Mouse (Mus musculus): ENCODE data around the gene Gm8220.
"Not testable (repeated sequence)": the region's sequence is repeated elsewhere in the genome, so short reads cannot be mapped to it uniquely, and the experiment has no call there.

Gene Gm8220

GRCm38 (mm10) chr14:44285280-44285679 is at the start of gene Gm8220:
TSS of gene Gm8220 (plus strand) at chr14:44285580.
- DNase-seq (ENCODE audit: low read depth, low spot score), result not testable (repeated sequence)

DNA sequence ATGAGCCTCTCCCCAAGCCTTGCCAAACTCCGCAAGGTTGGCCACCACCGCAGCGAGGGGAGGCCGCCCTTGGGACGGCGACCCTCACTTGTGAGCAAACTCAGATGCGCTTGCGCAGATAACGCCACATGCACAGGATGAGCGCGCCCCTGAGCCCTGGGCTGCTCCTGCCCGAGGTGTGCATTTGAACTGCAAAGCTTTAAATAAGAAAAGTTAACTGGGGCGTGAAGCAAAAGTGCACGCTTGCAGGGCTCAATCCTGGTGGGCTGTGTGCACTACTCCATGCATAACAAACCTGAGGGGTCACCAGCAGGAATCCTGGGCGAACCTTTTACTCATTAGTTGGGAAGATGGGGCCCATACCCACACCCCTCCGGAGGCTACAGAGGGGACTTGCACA is 37.3 kb upstream of the Gm8220 start:
- DNase-seq (ENCODE audit: low read depth, low spot score), result no peak

DNA sequence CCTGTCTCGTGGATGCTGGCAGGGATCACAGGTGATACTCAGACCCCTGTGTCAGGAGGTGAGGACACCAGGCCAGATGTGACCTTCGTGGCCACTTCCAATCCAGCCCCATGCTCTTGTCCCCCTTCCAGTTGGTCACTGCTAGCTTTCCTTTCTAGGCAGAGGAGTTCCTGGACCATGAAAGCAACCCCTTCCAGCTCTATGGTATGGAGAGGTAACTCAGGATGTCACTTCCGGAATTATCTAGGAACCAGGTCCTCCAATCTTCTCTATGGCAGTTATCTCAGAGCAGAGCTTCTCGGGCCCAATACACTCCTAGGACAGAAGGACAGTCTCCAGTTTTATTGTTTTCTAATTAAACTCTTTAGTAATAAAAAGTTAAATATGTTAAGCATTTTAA is 26.7 kb downstream of the Gm8220 start:
- not testable (repeated sequence) for DNase-seq (ENCODE audit: low read depth, low spot score)

DNA sequence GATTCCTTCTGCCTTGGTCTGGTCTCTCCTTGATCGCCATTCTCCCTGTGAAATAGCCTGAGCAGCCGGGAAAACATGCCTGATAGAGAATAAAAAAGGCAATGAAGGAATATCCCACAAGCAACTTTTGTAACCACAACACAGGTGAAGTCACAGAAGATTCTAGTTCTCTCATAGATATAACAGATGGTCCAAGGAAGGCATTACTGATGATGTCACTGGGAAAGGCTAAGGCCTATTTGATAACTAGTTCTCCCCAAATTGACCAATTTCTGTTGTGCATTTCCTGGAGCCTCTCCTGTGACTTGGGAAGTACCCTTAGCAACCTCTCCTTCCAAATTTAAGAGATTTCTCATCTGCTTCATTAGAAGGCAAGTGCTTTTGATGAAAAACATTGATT is 53.1 kb downstream of the Gm8220 start, which contains the start of gene Gm5930:
Gene Gm5930 (minus strand): TSS at position 101 of the 400 bp plus-strand sequence.
- not testable (repeated sequence) for DNase-seq (ENCODE audit: low read depth, low spot score)
